Mouse (Mus musculus): ENCODE results near the gene Ssr2.

DNA sequence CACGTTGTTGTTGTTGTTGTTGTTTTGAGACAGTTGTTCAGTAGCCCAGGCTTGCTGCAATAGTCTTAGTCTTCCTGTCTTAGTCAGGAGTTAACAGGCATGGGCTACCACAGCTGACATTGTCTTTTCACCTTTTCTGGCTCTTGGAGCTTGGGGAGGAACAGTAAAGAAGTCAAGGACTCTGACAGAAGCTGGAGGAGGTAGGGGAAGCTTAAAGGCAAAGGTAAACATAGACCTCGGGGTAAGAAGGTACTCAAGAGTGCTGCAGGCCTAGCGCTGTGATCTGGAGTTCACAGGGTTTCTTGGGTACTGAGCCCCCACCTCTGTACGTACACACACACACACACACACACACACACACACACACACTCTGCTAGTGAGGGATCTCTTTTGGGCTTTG, 53.1 kb downstream of the Ssr2 start:
- TF ChIP-seq GATA1 (IDR thresholded peaks at IDR 0.05; ENCODE audit: borderline replicate concordance, low read length) = no peak
- TF ChIP-seq FLI1 (IDR thresholded peaks at IDR 0.05; ENCODE audit: low read length) = no peak

Data from megakaryocyte, embryonic 14.5 days (primary cell).